Mouse (Mus musculus) limb, embryonic 15.5 days (tissue): Measurements from ENCODE around the gene Tmem19. TPM values are rescaled to one million over a fixed set of nuclear protein-coding genes. Genes with fewer than 3 reads are reported as not detected.

Experiments used
- ATAC-seq: fragments of 200-750 bp; cut with Nextera tagmentation; 2 replicates; pipeline ENCODE4 v1.8.0; 2017; ENCODE audit warnings: low read depth, moderate TSS enrichment; ENCODE audit not compliant: insufficient number of reproducible peaks, low FRiP score, low TSS enrichment
- H3K27ac ChIP-seq: fragments of 300-500 bp; sonication (generic); 2 replicates; pipeline ENCODE4 v1.5.1; 2015; ENCODE audit warnings: moderate library complexity, mild to moderate bottlenecking, inconsistent platforms
- H3K27me3 ChIP-seq: fragments of 300-500 bp; sonication (generic); 2 replicates; pipeline ENCODE4 v1.6.1; 2015; ENCODE audit warnings: inconsistent platforms
- H3K36me3 ChIP-seq: fragments of 300-500 bp; sonication (generic); 2 replicates; pipeline ENCODE4 v1.6.1; 2015; ENCODE audit warnings: inconsistent platforms
- H3K4me1 ChIP-seq: fragments of 300-500 bp; sonication (generic); 2 replicates; pipeline ENCODE4 v1.6.1; 2015; ENCODE audit warnings: inconsistent platforms
- H3K4me2 ChIP-seq: fragments of 300-500 bp; sonication (generic); 2 replicates; pipeline ENCODE4 v1.6.1; 2015; ENCODE audit warnings: mild to moderate bottlenecking, inconsistent platforms
- H3K4me3 ChIP-seq: fragments of 300-500 bp; sonication (generic); 2 replicates; pipeline ENCODE4 v1.5.1; 2015; ENCODE audit warnings: mild to moderate bottlenecking, inconsistent platforms
- H3K9ac ChIP-seq: fragments of 300-500 bp; sonication (generic); 2 replicates; pipeline ENCODE4 v1.6.1; 2015; ENCODE audit warnings: inconsistent platforms
- H3K9me3 ChIP-seq: fragments of 300-500 bp; sonication (generic); 2 replicates; pipeline ENCODE4 v1.6.1; 2016; ENCODE audit warnings: inconsistent platforms
- WGBS: fragments of 180-500 bp; shearing (Covaris S2); methylation state at CpG from one replicate; pipeline ENCODE4 v1.1.7; 2015; 5-methylcytosine and 5-hydroxymethylcytosine counted together
- polyA plus RNA-seq: library from polyadenylated mRNA; unstranded; fragments of >200 nt; fragmentation: Nextera tagmentation; extraction: Ambion mirVana; gene quantifications from 2 replicates; pipeline ENCODE4 v1.2.1, GENCODE M21; 2015

Tmem19 gene
- polyA plus RNA-seq, 1 experiment from 2014 or later = 28.6 TPM

GRCm38 (mm10) chr10:115296401-115296935, 65.8 kb downstream of the Tmem19 start:
- Histone ChIP-seq H3K4me3 (no peak overlapping the region), H3K4me1 (no peaks in the 10 kb centered on the region), H3K27me3 (no peaks in the 10 kb centered on the region), H3K36me3 (peaks cover 73% of the 10 kb centered on the region), H3K9ac (no peak overlapping the region), H3K4me2 (no peak overlapping the region), H3K27ac (no peak overlapping the region), H3K9me3 (no peaks in the 10 kb centered on the region)
- WGBS = 67% methylated on average over 9 of the region's 9 CpGs
- no peak for ATAC-seq

- H3K36me3 ChIP-seq = peaks cover 71% of the 10 kb centered on the region
Observed at GRCm38 (mm10) chr10:115295162-115295561, 67.1 kb downstream of the Tmem19 start.

GRCm38 (mm10) chr10:115294715-115295114, 67.6 kb downstream of the Tmem19 start:
- H3K4me1 ChIP-seq = no peaks in the 10 kb centered on the region
- 94% methylated on average over 7 of the region's 7 CpGs for WGBS
- no peak overlapping the region for H3K9ac ChIP-seq
- H3K36me3 ChIP-seq = peaks cover 70% of the 10 kb centered on the region
- H3K4me3 ChIP-seq = no peak overlapping the region
- ATAC-seq = no peak
- H3K27ac ChIP-seq = no peak overlapping the region
- no peak overlapping the region for H3K4me2 ChIP-seq
- H3K9me3 ChIP-seq = no peaks in the 10 kb centered on the region
- no peaks in the 10 kb centered on the region for H3K27me3 ChIP-seq

More at GRCm38 (mm10) chr10:115295162-115295561, 67.1 kb downstream of the Tmem19 start:
- no peak overlapping the region for H3K4me2 ChIP-seq
- H3K27me3 ChIP-seq = no peaks in the 10 kb centered on the region
- no peaks in the 10 kb centered on the region for H3K4me1 ChIP-seq
- 96% methylated on average over 3 of the region's 3 CpGs for WGBS
- no peak for ATAC-seq
- H3K9me3 ChIP-seq = no peaks in the 10 kb centered on the region
- no peak overlapping the region for H3K9ac ChIP-seq
- H3K4me3 ChIP-seq = no peak overlapping the region
- H3K27ac ChIP-seq = no peak overlapping the region

- ATAC-seq = no peak
- Histone ChIP-seq H3K9me3 (no peaks in the 10 kb centered on the region), H3K4me1 (no peaks in the 10 kb centered on the region), H3K27ac (no peak overlapping the region), H3K4me2 (no peak overlapping the region), H3K4me3 (no peak overlapping the region), H3K9ac (no peak overlapping the region), H3K36me3 (peaks cover 70% of the 10 kb centered on the region), H3K27me3 (no peaks in the 10 kb centered on the region)
- 88% methylated on average over 7 of the region's 7 CpGs for WGBS
Observed at GRCm38 (mm10) chr10:115293946-115294345, 68.4 kb downstream of the Tmem19 start.

- Histone ChIP-seq H3K27me3 (no peaks in the 10 kb centered on the region), H3K9ac (no peak overlapping the region), H3K36me3 (peaks cover 73% of the 10 kb centered on the region), H3K9me3 (no peaks in the 10 kb centered on the region), H3K4me2 (no peak overlapping the region), H3K27ac (no peak overlapping the region), H3K4me3 (no peak overlapping the region), H3K4me1 (no peaks in the 10 kb centered on the region)
- 95% methylated on average over 9 of the region's 9 CpGs for WGBS
- ATAC-seq = no peak
Observed at GRCm38 (mm10) chr10:115290671-115291070, 71.6 kb downstream of the Tmem19 start.

Other genes starting within 250 kb of the Tmem19 start
- 0.09 TPM in 1 of 2 replicates, not detected in the other for gene Tph2, start 177.5 kb downstream of the Tmem19 start, polyA plus RNA-seq
- 52.5 and 59.9 TPM in 2 replicates for gene Tbc1d15, start 111.0 kb downstream of the Tmem19 start, polyA plus RNA-seq
- gene Rab21, start 46.9 kb downstream of the Tmem19 start, polyA plus RNA-seq = 4.0 and 4.6 TPM in 2 replicates
- gene Thap2, start 21.9 kb upstream of the Tmem19 start, polyA plus RNA-seq = 21.2 and 21.5 TPM in 2 replicates
- 16.7 and 21.9 TPM in 2 replicates for gene Zfc3h1, start 22.5 kb upstream of the Tmem19 start, polyA plus RNA-seq
- gene A930009A15Rik, start 207.5 kb upstream of the Tmem19 start, polyA plus RNA-seq = not detected in 2 replicates
- gene Lgr5, start 225.3 kb upstream of the Tmem19 start, polyA plus RNA-seq = 9.3 and 11.8 TPM in 2 replicates